Mouse (Mus musculus) layer of hippocampus, adult 2 months (tissue): ENCODE measurements at regions not wholly inside any gene's neighbourhood (a gene's known extent, or its start where the extent isn't known, plus 50 kb on each side); places are given as distances from the start of the nearest gene placed in this dataset.

Experiments
- DNase-seq, 2 experiments: peaks; one replicate each; pipeline ENCODE4 v3.0.0; 2022; ENCODE audit warnings: low spot score in 2 of 2
- H3K27ac ChIP-seq: fragments of 200-600 bp; 2 replicates; pipeline ENCODE4 v1.8.1; 2022
- H3K4me3 ChIP-seq: fragments of 200-600 bp; 2 replicates; pipeline ENCODE4 v1.8.1; 2022; ENCODE audit warnings: mild to moderate bottlenecking
- CTCF ChIP-seq: fragments of 200-600 bp; conservative IDR thresholded peaks from 2 replicates; pipeline ENCODE4 v1.8.1; 2022; ENCODE audit warnings: antibody characterized with exemption, mild to moderate bottlenecking, moderate library complexity

DNA sequence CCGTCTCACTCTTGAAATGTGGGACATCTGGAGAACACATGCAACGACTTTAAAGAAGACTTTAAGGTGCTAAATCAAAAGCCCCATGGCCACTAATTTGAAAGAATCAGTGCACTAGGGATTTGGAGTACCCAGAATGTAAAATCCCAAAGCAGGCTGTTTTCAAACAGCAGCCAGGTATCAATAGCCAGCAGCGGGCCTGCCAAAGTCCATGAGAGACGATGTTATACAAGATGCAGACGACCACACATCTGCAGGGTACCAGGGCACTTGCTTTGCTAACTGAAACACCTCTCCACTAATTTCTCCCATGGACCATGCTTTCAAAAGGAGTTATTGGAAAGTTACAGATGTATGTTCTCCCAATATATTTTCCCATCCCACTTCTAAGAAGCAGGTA lies 119.9 kb upstream of the Csl start:
- TF ChIP-seq CTCF, result no peak
- Histone ChIP-seq H3K4me3 (no peak overlapping the region), H3K27ac (no peak overlapping the region)
- DNase-seq, result no peak

- Histone ChIP-seq H3K4me3 (no peak overlapping the region), H3K27ac (no peak overlapping the region)
- no peak for TF ChIP-seq CTCF
- no peak for DNase-seq
These were observed 105.3 kb upstream of the Csl start for GRCm38 (mm10) chr10:99864711-99865110.

- no peak for TF ChIP-seq CTCF
- H3K4me3 ChIP-seq, result no peak overlapping the region
- H3K27ac ChIP-seq, result no peak overlapping the region
- DNase-seq, result no peak
These were observed 101.0 kb upstream of the Csl start for GRCm38 (mm10) chr10:99860322-99861089.

- H3K4me3 ChIP-seq, result no peak overlapping the region
- no peak for DNase-seq
- H3K27ac ChIP-seq, result no peak overlapping the region
- TF ChIP-seq CTCF, result no peak
These were observed 84.7 kb upstream of the Csl start for GRCm38 (mm10) chr10:99844110-99844509.

- H3K27ac ChIP-seq, result no peak overlapping the region
- no peak for DNase-seq
- no peak for TF ChIP-seq CTCF
These were observed 81.8 kb upstream of the Csl start for GRCm38 (mm10) chr10:99841167-99841843.

GRCm38 (mm10) chr10:99840179-99840876 lies 80.9 kb upstream of the Csl start:
- no peak overlapping the region for H3K4me3 ChIP-seq
- no peak for TF ChIP-seq CTCF
- no peak overlapping the region for H3K27ac ChIP-seq
- DNase-seq, result no peak

More at GRCm38 (mm10) chr10:99841167-99841843, 81.8 kb upstream of the Csl start:
- H3K4me3 ChIP-seq, result no peak overlapping the region

DNA sequence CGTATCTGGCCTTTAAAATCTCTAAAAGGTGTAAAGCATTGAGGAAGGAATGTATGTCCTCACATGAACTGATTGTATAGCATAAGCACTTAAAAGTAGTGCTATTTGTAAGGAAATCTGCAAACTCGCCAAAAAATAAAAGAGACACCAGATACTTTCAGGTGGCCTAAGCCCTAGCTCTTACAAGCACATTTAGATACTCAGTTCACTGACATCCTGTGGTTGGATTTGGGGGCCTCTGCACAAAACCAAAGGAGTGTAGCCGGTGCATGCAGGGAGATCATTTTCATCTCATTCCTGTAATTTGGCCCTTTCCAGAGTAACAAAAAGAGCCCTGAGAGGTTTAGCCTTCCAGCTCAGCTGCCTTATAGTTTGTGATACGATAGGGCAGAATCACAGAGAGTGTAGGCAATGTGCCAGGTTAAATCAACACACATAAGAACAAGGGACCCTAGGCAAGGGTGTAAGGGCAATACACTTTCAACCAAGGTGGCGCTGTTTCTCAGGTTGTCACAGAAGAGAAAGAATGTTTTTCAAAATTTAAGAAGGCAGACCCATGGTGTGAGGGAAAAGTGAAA lies 77.5 kb upstream of the Csl start:
- Histone ChIP-seq H3K4me3 (no peak overlapping the region), H3K27ac (no peak overlapping the region)
- no peak for DNase-seq
- no peak; the same call in 1 of the 2 replicates for TF ChIP-seq CTCF

- TF ChIP-seq CTCF, result no peak
- Histone ChIP-seq H3K4me3 (no peak overlapping the region), H3K27ac (no peak overlapping the region)
- DNase-seq, result no peak
These were observed 75.6 kb upstream of the Csl start for GRCm38 (mm10) chr10:99834905-99835633.

GRCm38 (mm10) chr10:99829974-99830373 lies 70.5 kb upstream of the Csl start:
- no peak for DNase-seq
- H3K4me3 ChIP-seq, result no peak overlapping the region
- no peak for TF ChIP-seq CTCF
- H3K27ac ChIP-seq, result no peak overlapping the region

DNA sequence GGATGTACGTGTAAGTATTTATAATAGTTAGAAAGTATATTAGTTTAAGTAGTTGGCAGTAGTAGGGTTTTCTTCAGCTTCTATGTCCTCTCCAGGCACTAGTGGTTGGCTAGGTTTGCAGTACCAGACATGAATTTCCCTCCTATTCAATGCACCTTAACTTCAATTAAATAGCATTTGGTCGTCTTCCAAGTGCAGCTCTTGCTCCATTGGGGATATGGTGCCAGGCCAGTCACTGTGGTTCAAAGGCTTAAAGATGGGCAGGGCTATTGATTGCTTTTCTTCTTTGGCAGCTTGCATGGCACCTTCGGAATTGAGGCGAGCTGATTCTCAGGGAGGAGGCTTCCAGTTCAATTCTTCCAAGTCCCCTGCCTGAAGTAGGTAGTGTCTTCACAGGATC lies 68.0 kb upstream of the Csl start:
- no peak for DNase-seq
- H3K27ac ChIP-seq, result no peak overlapping the region
- no peak overlapping the region for H3K4me3 ChIP-seq
- no peak for TF ChIP-seq CTCF

- no peak overlapping the region for H3K4me3 ChIP-seq
- DNase-seq, result no peak
- no peak for TF ChIP-seq CTCF
- no peak overlapping the region for H3K27ac ChIP-seq
These were observed 66.4 kb upstream of the Csl start for GRCm38 (mm10) chr10:99825881-99826280.

GRCm38 (mm10) chr10:99812069-99812650 lies 52.7 kb upstream of the Csl start:
- Histone ChIP-seq H3K4me3 (no peak overlapping the region), H3K27ac (no peak overlapping the region)
- TF ChIP-seq CTCF, result no peak

DNA sequence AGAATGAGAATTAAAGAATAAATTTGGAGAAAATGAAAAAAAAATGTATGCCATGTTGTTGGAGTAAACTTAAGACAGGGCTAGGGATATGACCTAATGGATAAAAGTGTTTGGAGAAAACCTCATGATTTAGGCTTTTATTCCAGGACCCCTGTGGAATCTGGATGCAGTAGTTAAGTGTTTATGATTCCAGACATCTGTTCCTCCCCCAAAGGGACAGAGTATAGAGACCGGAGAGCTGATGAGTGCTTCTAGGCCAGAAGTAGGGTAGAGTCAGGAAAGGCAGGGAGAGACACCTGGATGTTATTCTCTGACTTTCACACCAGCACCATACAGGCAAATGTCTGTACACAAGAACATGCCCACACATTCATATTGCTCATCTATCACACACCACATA lies 52.0 kb upstream of the Csl start:
- H3K27ac ChIP-seq, result no peak overlapping the region
- no peak for DNase-seq
- H3K4me3 ChIP-seq, result no peak overlapping the region
- TF ChIP-seq CTCF, result no peak

More at GRCm38 (mm10) chr10:99812069-99812650, 52.7 kb upstream of the Csl start:
- no peak for DNase-seq
